Mouse (Mus musculus) liver, embryonic 14 days (tissue): ENCODE results near the gene Fam110a. TPM values are rescaled to one million over a fixed set of nuclear protein-coding genes. Genes with fewer than 3 reads are reported as not detected.

Source experiments
- polyA plus RNA-seq: library from polyadenylated mRNA; depleted of rRNA; stranded (reverse); fragments of >200 nt; gene quantifications from 2 replicates; pipeline ENCODE4 v1.2.3, GENCODE M21; 2012; rRNA removed

Fam110a gene
- 4.3 and 5.8 TPM in 2 replicates for polyA plus RNA-seq

DNA sequence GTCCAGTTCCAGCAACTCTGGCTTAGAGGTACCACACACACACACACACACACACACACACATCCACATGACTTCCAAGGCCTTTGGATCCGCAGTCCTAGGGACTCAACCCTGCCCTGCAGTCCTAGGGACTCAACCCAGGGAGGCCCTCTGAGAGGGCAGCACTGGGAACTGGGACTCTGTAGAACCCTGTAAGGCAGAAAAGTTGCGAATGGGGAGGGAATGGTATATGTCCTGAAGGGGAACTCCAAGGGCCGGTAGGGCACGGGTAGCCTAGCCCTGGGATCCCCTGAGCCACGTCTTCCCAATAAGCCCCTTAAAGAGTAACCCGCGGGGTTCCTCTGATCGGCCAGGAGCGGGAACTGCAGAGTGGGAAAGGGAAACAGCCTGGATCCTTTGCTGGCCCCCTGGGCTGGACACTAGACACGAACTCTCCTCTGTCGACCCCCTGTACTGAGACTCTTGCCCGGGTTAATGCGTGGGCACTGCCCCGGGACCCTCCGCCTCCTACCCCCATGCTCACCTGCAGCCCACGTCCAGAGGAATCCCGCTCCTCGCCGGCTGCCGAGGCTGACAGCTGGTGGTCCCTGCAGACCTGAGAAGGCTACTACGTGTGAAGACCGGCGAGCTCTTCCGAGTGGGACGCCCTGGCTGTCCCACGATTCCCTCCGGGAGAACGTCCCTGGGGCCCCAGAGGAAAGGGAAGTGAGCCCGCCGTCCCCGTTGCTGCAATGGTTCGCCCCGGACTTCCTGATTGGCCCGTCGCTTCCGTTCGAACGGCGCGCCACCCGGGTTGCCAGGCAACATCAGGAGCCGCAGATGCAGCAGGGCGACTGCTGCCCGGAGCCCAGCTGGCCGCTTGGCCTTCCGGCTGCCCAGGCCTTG, at the start of gene Fam110a:
Gene Fam110a, minus strand, starts transcription at position 750 of the 885 bp plus-strand sequence.

DNA sequence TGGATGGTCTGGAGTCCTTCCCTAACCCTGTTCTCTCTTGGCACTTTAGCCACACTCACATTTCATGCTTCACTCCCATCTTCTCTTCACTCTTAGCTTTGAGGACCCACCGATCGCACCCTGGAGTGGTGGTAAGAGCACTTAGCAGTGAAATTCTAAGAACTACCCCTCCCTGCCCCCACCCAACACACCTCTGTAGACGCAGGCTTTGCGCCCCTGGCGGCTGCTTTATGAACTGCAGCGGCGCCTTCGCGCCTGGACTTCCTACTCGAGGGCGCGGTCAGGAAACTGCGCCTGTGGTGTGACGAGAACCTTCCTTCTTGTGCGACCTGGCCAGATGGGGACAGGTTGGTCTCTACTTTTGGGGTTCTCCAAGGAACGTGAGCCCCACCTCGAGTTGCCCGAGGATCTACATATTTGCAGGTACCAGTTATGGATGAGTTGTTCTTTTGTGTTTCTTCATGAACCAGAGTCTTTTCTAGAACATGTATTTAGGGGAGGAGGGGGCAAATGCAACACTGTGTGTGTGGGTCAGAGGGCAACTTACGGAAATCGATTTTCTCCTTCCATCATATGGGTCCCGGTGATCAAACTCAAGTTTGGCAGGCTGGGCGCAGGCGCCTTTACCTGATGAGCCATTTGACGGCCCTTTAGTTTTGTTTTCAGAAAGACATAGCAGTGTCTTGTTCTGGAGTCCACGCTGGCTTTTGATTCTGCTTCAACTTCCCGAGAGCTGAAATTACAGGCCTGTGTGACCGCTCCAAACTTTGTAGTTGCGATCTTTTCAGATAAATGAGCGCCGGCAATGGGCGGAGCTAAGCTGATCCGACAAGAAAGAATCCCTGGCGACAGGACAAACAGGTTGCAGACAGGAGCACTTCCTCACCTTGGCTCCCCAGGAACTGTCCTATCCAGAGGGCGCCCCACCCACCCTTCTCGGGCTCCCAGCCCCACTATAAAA, 16.5 kb upstream of the Fam110a start, which contains the start of gene Slc52a3:
Gene Slc52a3, plus strand, starts transcription at position 283 of the 961 bp plus-strand sequence.

Other genes with a start within 250 kb of the Fam110a start
- gene Psmf1, start 236.0 kb downstream of the Fam110a start, polyA plus RNA-seq, result 19.1 and 25.4 TPM in 2 replicates
- gene Rspo4, start 137.3 kb downstream of the Fam110a start, polyA plus RNA-seq, result 0.01 TPM in 1 of 2 replicates, not detected in the other
- gene Angpt4, start 69.0 kb downstream of the Fam110a start, polyA plus RNA-seq, result 0.01 and 0.02 TPM in 2 replicates
- 0.92 and 1.00 TPM in 2 replicates for gene Slc52a3, start 16.3 kb upstream of the Fam110a start, polyA plus RNA-seq
- gene Scrt2, start 101.3 kb upstream of the Fam110a start, polyA plus RNA-seq, result 0.01 TPM in 1 of 2 replicates, not detected in the other
- 9.6 and 14.0 TPM in 2 replicates for gene Srxn1, start 125.3 kb upstream of the Fam110a start, polyA plus RNA-seq
- gene Tcf15, start 163.3 kb upstream of the Fam110a start, polyA plus RNA-seq, result 0.10 and 0.24 TPM in 2 replicates
- 22.7 and 27.5 TPM in 2 replicates for gene Csnk2a1, start 246.6 kb upstream of the Fam110a start, polyA plus RNA-seq